Mouse (Mus musculus): ENCODE data around the gene Tsc22d2.

Tsc22d2 gene

DNA sequence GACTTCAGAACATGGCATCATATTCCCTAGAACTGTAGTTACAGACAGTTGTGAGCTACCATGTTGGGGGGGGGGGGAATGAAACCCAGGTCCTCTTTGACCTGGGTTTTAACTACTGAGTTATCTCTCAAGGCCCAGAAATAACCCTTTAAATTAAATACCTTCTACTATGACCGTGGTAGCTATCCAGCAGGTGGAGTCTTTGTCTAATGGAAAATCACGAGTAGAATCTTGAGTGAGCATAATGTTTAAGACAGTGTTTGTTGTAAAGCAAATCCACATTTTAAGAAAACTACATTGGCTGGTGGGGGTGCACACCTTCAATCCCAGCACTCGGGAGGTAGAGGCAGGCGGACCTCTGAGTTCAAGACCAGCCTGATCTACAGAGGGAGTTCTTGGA, 99.0 kb downstream of the Tsc22d2 start:
- DNase-seq (ENCODE audit: low read depth, low spot score): no peak

DNA sequence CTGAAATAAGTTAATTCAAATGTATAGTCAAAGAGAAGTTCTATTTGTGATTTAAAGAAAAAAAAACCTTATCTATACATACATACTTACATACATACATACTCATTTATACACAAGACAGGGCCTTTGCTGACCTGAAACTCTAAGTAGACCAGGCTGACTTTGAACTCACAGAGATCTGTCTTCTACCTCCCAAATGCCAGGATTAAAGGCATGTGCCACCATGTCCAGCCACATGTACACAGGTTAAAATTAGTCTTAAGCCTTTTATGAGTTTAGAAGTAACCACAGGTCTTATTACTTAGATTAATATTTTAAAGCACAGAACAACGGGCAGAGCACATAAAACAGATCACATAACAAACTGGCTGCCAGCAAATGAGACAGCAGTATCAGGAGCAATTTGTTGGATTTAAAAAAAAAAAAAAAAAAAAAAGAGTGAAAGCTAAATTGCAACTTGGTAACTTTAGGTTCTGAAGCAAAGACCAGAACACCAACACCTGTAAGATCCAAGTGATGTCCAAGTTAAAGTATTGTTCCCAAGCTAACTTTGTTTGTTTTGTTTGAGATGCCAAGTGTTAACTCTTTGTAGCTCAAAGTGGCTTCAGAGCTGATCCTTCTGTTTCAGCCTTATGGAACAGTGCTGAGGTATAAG, 101.6 kb downstream of the Tsc22d2 start:
- DNase-seq (ENCODE audit: low read depth, low spot score): no peak
